Mouse (Mus musculus) embryonic fibroblast, embryonic 13.5 days (primary cell): ENCODE data around the gene Gcdh.

Source experiments
- CTCF ChIP-seq: IDR thresholded peaks from 2 replicates; pipeline ENCODE4 v1.5.1; 2011; ENCODE audit warnings: mild to moderate bottlenecking, control low read depth, low read length, moderate library complexity, borderline replicate concordance; ENCODE audit not compliant: insufficient read depth
- POLR2A ChIP-seq: IDR thresholded peaks from 2 replicates; pipeline ENCODE4 v1.6.1; 2011; ENCODE audit warnings: low read depth, mild to moderate bottlenecking, control low read depth, low read length, moderate library complexity

GRCm38 (mm10) chr8:84913960-84914359 is 20.2 kb upstream of the Gcdh start:
- TF ChIP-seq POLR2A (no peak), CTCF (no peak)
